Mouse (Mus musculus): ENCODE measurements at regions not wholly inside any gene's neighbourhood (a gene's known extent, or its start where the extent isn't known, plus 50 kb on each side); places are given as distances from the start of the nearest gene placed in this dataset.

DNA sequence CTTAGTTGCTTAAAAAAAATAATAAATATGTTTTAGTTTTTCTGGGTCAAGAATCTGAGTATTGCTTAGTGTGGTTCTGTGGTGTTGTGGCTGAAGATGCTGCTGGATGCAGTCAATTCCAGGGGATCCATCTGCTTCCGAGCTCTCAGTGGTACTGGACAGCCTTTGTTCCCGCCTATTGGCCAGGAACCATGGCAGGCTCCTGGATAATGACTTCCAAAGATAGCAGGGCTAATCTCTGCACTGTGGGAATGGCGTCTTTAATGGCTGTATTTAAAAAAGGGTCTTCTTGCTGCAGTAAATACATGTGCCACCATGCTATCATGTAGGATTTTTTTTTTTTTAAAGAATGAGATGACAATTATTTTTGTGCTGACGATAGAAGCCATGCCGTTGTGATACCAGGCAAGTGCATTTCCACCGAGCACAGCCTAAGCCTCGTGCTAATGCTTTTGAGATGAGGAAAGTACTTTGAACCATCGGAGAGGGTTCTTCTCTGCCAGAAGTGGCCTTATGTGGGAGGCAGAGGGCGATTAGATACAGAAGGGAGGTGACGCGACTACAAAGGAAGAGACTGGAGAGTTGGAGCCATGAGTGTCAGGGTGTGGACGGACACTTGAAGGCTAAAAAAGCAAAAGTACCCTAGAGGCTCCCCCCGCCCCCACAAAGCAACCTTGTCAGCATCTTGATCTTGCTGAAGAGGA, 50.7 kb upstream of the Rgs8 start:
- Histone ChIP-seq H3K4me1 (peaks cover 18% of the 10 kb centered on the region), H3K27me3 (no peaks in the 10 kb centered on the region), H3K9ac (no peak overlapping the region), H3K27ac (0 out of 2 replicates have a peak overlapping the region, but pooled peaks have one; percentile 18), H3K36me3 (no peaks in the 10 kb centered on the region), H3K9me3 (replicated peaks) (no peaks in the 10 kb centered on the region), H3K4me3 (replicated peaks) (no peak overlapping the region), H3K4me2 (no peak overlapping the region)
- WGBS, result 43% methylated on average over 13 of the region's 13 CpGs
- no peak for ATAC-seq (replicated peaks; ENCODE audit: low FRiP score)

DNA sequence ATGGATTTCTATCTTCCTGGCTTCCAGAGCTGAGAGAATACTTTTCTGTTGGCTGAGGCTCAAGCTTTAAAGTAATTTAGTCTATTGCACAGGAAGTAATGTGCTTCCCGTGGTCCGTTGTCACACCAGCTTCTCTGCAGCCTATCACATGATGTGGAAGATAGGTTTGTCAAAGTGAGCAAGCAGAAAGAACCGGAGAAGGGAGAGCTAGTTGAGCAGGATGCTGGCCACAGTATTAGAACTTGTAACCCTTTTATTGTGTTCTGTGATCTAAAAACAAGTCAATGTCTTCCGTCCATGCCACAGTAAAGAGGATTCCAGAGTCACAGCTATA, 50.2 kb upstream of the Rgs8 start:
- whole genome bisulfite sequencing, result 53% methylated on average over 4 of the region's 4 CpGs
- H3K9ac ChIP-seq, result no peak overlapping the region
- H3K9me3 ChIP-seq (replicated peaks), result no peaks in the 10 kb centered on the region
- no peak overlapping the region for H3K4me2 ChIP-seq
- H3K4me3 ChIP-seq (replicated peaks), result no peak overlapping the region
- no peak for ATAC-seq (replicated peaks; ENCODE audit: low FRiP score)
- no peaks in the 10 kb centered on the region for H3K36me3 ChIP-seq
- H3K27ac ChIP-seq, result 0 out of 2 replicates have a peak overlapping the region, but pooled peaks have one; percentile 18
- peaks cover 18% of the 10 kb centered on the region for H3K4me1 ChIP-seq
- no peaks in the 10 kb centered on the region for H3K27me3 ChIP-seq

Measured in kidney, embryonic 15.5 days (tissue).